Mouse (Mus musculus): ENCODE measurements around the gene Usp30.

Gene Usp30

DNA sequence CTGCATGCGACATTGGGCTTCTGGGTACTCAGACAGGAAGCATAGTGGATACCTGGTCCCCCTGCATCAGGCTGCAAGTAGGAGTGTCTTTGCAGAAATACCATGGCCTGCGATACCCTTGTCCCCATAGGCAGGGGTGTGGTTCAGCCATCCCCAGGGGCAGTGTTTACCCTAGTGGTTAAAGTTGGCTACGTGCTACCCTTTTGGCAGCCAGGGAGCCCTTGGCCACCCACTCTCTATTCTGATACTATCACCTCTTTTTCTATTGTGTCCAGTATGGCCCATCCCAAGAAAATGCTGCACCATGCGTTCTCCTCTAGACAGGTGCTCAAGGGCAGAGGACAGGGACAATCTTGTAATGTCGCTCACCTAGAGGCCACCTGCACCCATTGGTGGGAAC lies 89.5 kb downstream of the Usp30 start:
- in situ Hi-C loops (cut with MboI; ENCODE audit: low sequenced_read_pairs), result no loop called here

DNA sequence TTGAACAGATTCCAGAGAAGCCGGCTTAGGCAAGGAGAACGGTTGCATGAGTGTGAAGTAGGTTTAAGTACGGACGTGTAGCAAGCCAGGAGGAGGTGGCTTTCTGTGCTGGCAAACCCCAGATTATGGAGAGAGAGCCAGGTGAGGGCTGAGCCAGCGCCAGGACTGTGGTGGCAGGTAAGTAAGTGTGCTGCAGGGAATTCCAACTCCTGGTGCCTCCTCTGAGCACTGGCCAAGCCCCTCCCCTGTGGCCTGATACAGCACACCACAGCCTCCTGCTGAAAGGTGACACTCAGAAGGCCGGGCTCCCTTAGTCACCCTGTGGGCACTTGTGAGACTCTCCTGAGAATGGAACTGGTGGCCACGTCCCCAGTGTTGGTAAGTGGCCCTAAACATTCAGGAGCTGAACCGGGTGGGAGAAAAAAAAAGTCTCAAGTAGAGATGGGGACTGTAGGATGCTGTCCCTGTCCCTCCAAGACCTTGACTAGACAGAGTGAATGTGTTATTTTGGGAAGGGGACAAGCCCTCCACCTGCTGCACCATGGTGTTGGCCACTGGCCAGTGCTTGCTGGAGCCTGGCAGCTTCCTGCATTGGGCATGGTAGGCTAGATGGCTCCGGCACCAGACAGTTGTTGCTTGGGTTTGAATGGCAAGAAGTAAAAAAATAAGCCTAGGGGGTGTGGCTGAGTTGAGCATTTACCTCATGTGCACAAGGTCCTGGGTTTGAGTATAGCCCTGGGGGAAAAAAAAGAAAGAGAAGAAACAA lies 90.1 kb downstream of the Usp30 start:
- in situ Hi-C loops (cut with MboI; ENCODE audit: low sequenced_read_pairs), result no loop called here

GRCm38 (mm10) chr5:114157236-114157635 lies 92.0 kb downstream of the Usp30 start:
- in situ Hi-C loops (cut with MboI; ENCODE audit: low sequenced_read_pairs), result no loop called here

DNA sequence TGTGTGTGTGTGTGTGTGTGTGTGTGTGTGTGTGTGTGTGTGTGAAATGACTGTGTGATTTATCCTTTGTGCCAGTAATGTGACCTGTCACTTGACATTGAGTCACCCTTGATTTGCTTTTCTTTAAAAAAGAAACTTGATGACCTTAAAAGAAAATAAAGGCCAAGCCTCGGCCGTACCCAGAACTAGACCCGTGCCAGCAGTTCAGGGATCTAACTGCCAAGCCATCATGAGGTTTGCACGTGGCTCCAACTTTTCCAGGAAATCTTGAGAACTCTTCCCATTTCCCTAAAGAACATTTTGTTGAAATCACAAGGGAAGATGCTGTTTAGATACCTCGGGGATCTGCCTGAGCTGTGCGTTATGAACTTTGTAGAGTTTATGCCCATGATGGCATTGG lies 96.2 kb downstream of the Usp30 start:
- in situ Hi-C loops (cut with MboI; ENCODE audit: low sequenced_read_pairs), result no loop called here

GRCm38 (mm10) chr5:114162106-114162815 lies 97.0 kb downstream of the Usp30 start:
- in situ Hi-C loops (cut with MboI; ENCODE audit: low sequenced_read_pairs), result no loop called here

- in situ Hi-C loops (cut with MboI; ENCODE audit: low sequenced_read_pairs), result no loop called here
These were observed 97.9 kb downstream of the Usp30 start for GRCm38 (mm10) chr5:114163117-114163696.

GRCm38 (mm10) chr5:114170345-114170744 lies 105.1 kb downstream of the Usp30 start:
- in situ Hi-C loops (cut with MboI; ENCODE audit: low sequenced_read_pairs), result no loop called here

GRCm38 (mm10) chr5:114172936-114173335 lies 107.7 kb downstream of the Usp30 start:
- in situ Hi-C loops (cut with MboI; ENCODE audit: low sequenced_read_pairs), result no loop called here

GRCm38 (mm10) chr5:114173458-114173857 lies 108.2 kb downstream of the Usp30 start:
- in situ Hi-C loops (cut with MboI; ENCODE audit: low sequenced_read_pairs), result no loop called here

- in situ Hi-C loops (cut with MboI; ENCODE audit: low sequenced_read_pairs), result no loop called here
These were observed 108.8 kb downstream of the Usp30 start for GRCm38 (mm10) chr5:114173877-114174581.

Data from CH12F3 (cell line).